Mouse (Mus musculus) erythroblast, embryonic 14.5 days (primary cell): ENCODE measurements around the gene Rpl28.

Experiments used
- GATA1 ChIP-seq: IDR thresholded peaks from 2 replicates; pipeline ENCODE4 v1.6.1; 2012; ENCODE audit warnings: low read length, inconsistent platforms, mixed read lengths
- TAL1 ChIP-seq: IDR thresholded peaks from 3 replicates; pipeline ENCODE4 v1.6.1; 2012; ENCODE audit warnings: low read length, inconsistent platforms, mixed read lengths

DNA sequence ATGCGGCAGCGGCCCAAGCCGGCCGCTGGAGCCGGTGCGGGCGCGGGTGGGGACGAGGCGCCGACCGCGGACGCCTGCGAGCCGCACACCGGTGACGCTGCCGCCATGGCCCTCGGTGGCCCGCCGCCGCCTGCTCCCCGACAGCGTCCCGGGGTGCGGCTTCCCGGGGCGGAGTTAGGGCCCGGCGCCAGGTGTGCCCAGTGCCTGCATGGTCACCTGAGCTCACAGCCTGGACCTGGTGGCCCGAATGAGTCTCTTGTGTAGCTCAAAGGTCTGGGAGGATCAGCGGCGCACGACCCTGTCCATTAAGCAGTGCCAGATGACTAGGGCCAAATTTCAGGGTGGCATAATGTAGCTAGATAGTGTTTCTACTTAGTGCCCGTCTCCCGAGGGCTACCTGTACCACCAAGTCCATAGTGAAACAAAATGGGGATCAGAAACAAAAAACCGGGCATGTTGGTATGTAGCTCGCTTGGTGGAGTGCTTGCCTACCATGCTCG lies 3.2 kb upstream of the Rpl28 start, which contains the start of gene Tmem238:
- TF ChIP-seq TAL1 (no peak), GATA1 (no peak)
